Mouse (Mus musculus) brain, embryonic 18.5 days (tissue): ENCODE measurements around the gene Neurl4.

ENCODE experiments used
- DNase-seq: peaks from one replicate; pipeline ENCODE4 v3.0.0-alpha.2; 2012; ENCODE audit warnings: low read depth, low spot score

Neurl4 gene

DNA sequence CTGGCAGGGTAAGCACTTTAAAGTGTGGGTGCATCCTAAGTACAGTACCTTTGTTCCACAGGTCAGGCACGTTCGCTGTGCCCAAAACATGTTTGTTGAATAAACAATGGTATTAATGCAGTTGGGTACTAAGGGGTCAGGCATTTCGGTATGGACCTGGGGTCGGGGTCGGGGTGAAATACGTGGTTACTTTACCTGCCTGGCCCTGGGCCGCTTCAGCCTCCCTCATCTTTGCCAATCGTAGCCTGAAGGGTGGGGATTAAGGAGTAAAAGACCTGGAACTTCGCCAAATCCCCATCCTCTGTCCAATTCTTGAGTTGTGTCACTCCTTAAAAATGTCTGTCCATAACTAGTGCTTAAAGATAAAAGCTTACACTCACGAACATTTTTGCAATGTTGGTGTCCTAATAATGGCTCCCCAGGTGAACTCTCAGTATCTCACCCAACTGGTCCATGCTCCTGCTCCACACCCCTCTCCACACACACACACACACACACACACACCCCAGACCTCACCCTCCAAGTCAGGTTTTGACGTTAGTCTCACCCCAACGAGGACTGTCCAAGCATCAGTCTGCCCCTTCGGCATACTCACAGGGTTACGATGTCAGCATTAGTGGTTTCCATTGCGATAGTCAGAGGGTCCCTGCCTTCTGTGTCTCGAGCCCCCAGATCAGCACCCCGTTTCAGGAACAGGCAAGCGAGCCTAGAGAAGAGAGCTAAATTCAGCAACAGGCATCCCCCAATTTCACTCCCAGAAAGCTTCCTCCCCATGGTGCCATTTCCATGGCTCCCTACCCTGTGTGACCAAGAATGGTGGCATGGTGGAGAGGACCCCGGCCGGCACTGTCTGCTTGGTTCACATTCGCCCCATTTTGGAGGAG, 18.8 kb upstream of the Neurl4 start:
- no peak for DNase-seq

DNA sequence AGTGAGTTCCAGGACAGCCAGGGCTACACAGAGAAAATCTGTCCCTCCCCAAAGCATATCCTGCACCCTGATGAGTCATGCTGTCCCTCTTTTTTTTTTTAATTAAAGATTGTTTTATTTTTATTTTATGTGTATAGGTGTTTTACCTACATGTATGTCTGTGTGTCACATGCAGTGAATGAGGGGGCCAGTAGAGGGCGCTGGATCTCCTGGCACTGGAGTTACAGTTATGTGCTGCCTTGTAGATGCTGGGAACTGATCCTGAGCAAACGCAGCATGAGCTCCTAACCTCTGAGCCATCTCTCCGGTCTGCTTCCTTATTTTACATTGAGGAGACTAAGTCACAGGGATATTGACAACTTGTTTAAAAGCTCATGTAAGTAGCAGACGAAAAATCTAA, 17.8 kb upstream of the Neurl4 start:
- DNase-seq: no peak

DNA sequence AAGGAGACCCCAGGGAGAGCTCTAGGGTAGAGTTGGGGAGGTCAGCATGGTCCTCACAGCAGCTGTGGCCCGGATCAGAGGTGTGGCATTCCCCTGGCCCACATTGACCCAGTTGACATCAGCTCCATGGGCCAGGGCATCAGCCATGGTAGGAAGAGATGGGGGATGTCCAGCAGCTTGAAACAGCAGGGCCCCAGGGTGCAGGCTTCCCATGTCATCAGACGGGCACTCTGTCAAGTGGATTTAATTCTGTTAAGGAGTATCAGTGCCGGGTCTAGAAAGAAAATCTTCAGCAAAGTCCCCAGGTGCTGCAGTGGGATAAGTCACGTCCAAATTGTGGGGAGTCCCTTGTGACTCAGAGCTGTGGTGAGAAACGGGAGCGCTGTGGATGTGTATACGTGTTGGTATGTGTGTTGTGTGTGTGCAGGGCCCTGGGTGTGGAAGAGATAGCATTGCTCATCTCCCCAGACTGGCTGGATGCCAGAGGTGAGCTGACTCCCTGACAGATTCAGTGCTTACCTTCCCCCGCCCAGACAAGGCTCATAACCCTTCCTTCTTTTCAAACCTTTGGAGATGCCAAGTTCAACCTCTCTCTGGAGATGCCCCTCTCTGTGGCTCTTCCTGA, 17.2 kb upstream of the Neurl4 start:
- no peak for DNase-seq

DNA sequence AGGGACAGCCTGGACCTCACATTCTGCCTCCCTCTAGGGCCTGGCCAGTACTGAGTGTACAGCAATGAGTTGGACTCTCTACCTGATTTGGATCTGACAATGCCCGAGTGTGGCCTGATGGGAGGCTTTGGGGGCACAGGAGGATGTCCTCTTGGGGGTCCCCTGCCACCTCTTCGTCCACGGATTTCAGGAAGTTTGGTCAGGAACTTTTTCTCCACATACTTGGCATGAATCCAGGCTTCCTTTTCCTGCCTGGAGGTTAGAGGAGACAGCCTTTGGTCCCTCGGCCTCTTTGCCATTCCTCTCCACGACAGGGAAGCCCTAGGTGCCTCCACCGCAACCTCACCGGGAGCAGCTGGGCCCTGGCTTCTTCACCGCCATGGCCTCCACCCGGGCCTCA, 16.6 kb upstream of the Neurl4 start:
- DNase-seq: no peak

DNA sequence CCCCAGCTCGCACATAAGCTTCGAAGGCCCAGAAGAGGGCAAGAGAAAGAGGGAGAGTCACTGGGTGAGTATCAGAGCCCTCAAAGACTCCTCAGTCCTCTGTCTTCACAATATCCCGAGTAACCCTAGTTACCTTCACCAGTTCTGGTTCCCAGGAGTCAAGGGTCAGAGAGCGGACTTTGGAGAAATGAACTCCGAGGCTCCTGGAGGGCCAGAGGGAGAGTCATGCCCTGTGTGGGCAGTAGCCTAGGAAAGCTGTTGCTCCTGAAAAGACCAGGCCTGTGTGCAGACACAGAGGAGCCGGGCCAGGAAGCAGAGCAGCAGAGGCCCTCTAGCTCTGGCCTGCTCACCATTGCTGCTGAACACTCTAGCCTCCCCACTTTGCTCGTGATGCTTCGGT, 16.2 kb upstream of the Neurl4 start:
- no peak for DNase-seq

DNA sequence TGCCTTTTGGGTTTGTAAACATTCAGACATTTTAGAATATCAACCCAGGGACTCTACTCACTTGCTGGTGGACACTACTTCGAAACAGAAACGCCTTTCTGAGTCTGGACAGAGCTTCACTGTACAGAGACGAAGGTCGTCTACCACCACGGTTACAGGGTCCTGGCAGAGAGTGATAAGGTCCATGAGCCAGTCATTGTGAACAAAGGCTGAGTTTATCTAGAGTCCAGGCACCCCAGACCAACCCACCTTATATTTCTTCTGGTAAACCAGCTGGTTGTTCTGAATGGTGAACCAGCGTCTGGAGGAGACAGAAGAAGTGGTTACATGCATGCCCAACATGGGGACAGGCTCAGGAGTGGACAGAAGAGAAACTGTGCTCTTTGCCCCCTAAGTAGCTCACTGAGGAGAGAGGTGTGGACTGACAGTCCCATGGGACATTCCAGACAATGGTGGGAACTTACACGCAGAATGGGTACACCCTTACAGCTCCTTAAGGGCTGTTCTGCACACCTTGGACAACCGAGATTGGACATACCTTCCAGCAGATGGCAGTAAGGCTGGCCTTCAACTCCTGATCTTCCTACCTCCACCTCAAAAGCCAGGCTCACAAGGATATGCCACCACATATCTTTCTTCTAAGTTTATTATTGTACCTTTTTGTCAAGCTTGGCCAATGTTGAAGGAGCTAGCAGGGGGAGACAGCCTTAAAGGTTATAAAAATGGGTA, 13.8 kb upstream of the Neurl4 start:
- DNase-seq: no peak

DNA sequence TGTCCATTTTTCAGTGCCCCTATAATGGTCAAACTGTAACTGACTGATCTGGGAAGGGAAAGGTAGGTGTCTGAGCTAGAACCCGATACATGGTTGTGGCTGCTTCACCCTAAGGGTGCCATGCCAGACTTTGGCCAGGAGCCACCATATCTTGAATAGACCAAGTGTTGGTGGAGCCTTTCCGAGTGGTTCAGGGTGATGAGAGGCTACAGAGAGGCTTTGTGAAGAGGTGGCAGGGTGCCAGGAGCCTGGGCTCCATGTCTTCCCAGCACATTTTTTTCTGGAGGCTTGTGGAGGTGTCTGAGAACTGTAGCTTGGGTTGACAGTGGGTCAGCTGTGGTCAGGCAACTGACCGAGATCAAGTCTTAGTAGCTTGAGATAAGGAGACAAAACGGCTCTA, 9.4 kb upstream of the Neurl4 start:
- no peak for DNase-seq

DNA sequence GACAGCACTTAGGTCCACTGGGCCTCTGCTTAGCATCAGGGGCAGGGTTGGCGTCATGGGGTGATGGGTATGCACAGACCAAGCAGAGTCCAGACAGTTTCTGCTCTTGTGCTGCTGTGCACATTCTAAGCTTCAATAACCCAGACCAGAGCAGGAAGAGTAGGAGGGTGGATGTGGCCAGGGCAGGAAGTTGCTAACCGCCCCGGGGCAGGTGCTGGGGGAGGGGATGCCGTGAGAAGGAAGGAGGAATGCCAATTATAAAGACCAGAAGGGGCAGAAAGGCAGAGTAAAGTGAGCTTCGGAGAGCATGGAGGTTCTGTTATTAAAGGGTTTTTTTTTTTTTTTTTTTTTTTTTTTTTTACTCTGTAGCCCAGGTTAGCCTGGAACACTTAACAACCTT, 6.2 kb upstream of the Neurl4 start:
- no peak for DNase-seq

DNA sequence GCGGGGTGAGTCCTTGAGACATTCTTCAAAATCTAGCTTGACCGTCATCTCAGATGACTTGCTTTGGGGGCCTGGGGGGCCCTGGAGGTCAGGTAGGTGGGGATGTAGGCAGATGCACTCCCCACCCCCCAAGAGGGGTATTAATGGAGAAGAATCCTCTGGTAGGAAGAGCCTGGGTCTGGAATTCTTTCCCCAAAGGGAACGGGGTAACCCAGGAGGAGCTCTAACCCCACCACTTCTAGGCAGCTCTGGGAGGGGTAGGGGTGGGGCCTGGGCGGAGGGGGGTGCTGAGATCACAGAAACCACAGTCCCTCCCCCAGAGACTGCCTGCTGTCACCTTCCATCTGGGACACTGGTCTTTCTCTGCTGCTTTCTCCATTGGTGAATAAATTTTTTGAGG, 5.6 kb upstream of the Neurl4 start, which contains the start of gene Acap1:
TSS of gene Acap1 (minus strand) at position 249 of the 400 bp plus-strand sequence.
- DNase-seq: no peak

DNA sequence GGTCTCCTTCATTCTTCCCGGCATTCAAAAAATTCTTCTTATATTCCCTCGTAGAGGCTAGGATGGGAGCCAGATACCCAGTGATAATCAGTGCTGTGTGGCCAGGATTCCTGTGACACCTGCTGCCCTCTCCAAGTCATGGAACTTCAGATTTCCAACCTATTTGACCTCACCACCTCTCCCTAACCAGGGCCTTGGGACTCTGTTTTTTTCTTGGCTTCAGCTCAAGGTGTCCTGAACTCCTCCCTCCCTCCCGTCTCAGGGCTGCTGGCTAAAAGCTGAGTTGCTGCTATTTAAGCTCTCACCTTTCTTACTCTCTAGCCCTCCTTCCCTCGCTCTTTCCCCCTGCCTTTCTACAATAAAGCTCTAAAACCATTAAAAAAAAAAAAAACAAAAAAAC, 1.0 kb upstream of the Neurl4 start:
- no peak for DNase-seq

DNA sequence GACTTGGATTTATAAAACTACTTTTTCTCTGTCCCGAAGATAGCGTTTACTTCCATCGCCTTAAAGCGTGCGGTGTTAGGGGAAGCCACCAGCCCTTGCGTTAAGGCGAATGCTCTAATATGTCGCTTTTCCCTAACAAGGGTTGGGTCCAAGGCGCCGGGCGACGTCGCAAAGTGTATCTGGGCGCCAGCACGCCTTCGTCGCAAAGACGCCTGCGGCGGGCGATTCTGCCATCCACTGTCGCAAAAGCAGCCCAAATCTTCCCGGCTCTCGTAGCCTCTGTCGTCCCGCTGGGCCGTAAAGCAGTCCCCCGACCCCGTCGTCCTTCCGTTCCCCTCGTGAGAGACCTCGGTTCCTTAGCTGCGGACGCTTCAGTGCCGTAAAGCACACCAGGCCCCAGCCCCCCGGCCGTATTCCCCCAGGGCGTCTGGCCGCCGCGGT, 554 bp downstream of the Neurl4 start:
- DNase-seq: peak; percentile 97

DNA sequence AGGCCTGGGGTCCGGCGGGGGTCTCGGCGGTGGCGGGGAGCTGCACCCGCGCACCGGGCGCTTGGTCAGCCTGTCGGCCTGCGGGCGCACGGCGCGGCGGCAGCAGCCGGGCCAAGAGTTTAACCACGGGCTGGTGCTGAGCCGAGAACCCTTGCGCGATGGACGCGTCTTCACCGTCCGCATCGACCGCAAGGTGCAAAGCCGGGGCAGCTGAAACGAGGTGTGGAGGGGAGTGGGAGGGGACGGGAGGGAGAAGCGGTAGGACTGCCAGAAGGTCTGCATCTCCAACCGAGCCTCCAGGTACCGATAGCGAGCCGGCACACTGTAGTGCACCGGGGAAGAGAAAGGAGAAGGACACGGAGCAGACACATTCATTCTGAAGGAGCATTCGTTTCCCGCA, 1.1 kb downstream of the Neurl4 start:
- no peak for DNase-seq

DNA sequence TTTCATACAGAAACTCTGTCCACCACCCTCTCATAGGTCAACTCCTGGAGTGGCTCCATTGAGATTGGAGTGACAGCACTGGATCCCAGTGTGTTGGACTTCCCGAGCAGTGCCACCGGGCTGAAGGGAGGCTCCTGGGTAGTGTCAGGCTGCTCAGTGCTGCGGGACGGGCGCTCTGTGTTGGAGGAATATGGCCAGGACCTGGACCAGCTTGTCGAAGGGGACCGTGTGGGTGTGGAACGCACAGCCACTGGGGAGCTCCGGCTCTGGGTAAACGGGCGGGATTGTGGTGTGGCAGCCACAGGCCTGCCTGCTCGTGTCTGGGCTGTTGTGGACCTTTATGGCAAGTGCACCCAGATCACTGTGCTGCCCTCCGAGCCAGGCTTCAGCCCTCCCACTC, 2.1 kb downstream of the Neurl4 start:
- no peak for DNase-seq

DNA sequence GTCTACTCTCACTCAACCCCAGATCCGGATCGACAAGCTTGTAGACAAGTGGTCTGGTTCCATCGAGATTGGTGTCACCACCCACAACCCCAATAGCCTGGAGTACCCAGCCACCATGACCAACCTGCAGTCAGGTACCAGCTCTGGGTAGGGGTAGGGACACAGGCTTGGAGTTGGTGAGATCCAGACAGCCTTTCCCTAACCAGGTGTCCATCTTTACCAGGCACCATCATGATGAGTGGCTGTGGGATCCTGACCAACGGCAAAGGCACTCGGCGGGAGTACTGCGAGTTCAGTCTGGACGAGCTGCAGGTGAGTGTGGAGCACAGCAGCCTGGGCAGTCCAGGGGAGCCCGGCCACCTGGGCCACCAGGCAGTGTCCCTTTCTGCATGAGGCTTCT, 3.4 kb downstream of the Neurl4 start:
- no peak for DNase-seq

DNA sequence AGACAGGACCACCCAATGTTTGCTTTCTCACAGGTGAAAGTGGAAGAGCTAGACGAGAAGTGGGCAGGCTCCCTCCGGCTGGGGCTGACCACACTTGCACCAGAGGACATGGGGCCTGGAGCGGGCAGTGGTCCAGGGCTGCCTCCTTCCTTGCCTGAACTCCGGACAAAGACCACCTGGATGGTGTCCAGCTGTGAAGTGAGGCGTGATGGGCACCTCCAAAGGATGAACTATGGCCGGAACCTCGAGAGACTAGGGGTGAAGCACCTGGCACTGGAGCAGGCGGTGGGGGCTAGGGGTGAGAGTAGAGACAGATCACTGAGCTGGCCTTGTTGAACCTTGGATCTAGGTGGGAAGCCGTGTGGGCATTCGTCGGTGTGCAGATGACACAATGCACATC, 7.8 kb downstream of the Neurl4 start:
- DNase-seq: no peak

DNA sequence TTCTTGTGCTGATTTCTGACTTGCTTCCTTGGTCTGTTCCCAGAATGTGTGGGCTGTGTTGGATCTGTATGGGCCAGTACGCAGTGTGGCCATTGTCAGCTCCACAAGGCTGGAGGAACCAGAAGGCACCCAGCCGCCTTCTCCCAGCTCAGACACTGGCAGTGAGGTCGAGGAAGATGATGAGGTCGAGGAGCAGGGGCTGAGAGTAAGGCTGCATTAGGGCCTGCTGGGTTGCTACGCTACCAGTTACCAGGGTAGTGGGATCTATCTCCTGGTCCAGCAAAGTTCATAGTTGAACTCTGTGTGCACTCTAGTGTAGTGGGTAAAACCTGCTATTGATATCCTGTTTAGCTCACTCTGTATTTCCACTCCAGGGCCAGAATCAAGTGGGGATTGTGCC, 8.3 kb downstream of the Neurl4 start:
- DNase-seq: no peak

DNA sequence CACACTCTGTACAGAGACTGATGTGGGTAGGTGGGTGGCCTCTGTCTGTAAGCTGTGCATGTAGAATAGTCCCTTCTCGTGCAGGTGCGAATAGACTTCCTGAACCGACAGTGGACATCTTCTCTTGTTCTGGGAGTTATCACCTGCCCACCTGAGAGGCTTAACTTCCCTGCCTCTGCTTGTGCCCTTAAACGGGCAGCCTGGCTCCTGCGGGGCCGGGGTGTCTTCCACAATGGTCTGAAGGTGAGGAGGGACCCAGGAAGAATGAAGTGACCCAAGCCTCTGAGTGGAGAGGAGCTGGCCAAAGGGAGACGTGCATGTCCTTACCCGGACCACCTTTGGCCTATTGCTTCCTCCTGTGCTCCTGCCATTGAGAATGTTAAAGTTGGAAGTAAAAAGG, 9.3 kb downstream of the Neurl4 start:
- no peak for DNase-seq

DNA sequence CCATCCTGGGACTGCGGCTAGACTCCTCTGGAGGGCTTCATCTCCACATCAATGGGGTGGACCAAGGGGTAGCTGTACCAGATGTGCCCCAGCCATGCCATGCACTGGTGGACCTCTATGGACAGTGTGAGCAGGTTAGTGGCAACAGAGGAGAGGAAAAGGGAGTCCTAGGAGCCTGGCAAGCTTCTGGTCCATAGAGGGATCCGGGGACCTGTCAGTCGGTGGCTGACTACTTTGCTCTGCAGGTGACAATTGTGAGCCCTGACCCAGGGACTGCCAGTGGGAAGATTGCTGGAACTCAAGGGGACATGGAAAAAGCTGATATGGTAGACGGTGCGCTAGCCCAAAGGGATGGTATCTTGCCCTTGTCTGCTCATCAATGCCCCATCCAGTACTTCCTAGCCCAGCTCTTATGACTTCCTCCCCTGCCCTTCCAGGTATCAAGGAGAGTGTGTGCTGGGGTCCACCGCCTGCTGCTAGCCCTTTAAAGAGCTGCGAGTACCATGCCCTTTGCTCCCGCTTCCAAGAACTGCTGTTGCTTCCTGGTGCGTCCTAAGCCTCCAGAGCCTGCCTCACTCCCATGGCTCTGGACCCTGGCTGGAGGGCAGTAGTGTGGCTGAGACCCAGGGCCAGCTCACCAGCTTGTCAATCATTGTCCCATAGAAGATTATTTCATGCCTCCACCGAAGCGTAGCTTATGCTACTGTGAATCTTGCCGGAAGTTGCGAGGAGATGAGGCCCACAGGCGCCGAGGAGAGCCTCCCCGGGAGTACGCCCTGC, 10.1 kb downstream of the Neurl4 start:
- no peak for DNase-seq

DNA sequence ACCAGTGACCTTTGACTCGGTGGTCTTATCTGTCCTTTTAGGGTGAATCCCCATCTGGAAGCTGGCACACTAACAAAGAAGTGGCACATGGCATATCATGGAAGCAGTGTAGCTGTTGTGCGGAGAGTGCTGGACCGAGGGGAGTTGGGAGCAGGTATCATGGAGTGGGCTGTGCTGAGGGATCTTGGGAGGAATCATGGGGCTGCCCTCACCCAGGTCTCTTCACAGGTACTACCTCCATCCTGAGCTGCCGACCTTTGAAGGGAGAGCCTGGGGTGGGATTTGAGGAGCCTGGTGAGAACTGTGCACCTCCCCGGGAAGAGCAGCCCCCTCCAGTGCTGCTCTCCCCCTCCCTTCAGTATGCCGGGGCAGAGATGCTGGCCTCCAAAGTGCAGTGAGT, 10.8 kb downstream of the Neurl4 start:
- no peak for DNase-seq

DNA sequence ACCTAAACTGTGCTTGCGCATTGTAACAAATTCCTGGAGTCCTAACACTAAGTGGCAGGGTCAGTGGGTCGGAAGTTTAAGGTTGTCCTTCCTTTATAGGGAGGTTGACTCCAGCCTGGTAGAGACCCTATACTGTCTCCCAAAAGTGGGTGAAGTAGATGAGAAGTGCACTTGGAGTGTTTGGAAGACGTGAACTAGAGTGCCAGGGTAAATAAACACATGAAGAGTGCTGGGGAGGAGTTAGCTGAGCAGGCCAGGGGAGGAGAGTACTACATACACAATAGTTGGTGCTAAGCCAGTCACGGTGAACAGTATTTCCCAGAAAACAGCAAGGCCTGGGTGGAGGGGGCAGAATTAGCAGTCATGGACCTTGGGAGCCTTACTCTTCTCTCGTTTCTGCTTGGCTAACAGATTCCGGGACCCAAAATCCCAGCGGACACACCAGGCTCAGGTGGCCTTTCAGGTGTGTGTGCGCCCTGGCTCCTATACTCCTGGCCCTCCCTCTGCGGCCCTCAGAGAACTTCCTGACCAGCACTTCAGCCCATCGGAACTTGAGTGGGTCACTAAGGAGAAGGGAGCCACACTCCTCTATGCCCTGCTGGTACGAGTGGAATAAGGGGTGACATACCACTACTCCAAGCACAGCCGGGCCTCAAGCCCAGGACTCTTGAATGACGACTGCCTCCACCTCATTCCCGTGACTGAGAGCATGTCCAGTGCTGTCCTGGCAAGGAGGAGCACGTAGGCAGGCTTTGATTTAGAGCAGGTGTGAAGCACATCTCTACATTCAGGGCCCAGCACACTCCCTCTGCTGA, 12.1 kb downstream of the Neurl4 start:
- no peak for DNase-seq
